Mouse (Mus musculus) liver, embryonic 14.5 days (tissue): Measurements from ENCODE around the gene Rassf5. TPM values are rescaled to one million over a fixed set of nuclear protein-coding genes. Genes with fewer than 3 reads are reported as not detected.
A peak's percentile ranks its signal among the peaks of the same experiment; 100 is the strongest.

Source experiments
- ATAC-seq: fragments of 200-750 bp; cut with Nextera tagmentation; 2 replicates; pipeline ENCODE4 v1.8.0; 2017; ENCODE audit warnings: moderate number of reproducible peaks, mild to moderate bottlenecking, moderate library complexity; ENCODE audit not compliant: insufficient read depth
- DNase-seq, 3 experiments: peaks; one replicate each; pipeline ENCODE4 v3.0.0-alpha.2; 2012 to 2013; ENCODE audit warnings: low read depth in 3 of 3, low spot score in 3 of 3
- H3K27ac ChIP-seq: fragments of 300-500 bp; sonication (generic); 2 replicates; pipeline ENCODE4 v1.5.1; 2014; ENCODE audit warnings: moderate library complexity, mild to moderate bottlenecking, control low read depth, inconsistent platforms
- H3K27me3 ChIP-seq: fragments of 300-500 bp; sonication (generic); 2 replicates; pipeline ENCODE4 v1.6.1; 2014; ENCODE audit warnings: mild to moderate bottlenecking, low read length, moderate library complexity; ENCODE audit not compliant: control insufficient read depth, insufficient read depth
- H3K36me3 ChIP-seq: fragments of 300-500 bp; sonication (generic); replicated peaks from 2 replicates; pipeline ENCODE4 v1.6.1; 2014; ENCODE audit warnings: low read depth; ENCODE audit not compliant: control insufficient read depth, insufficient read depth
- H3K4me1 ChIP-seq, 2 experiments: fragments of 200-500 bp in 1 of 2; fragments of 300-500 bp in 1 of 2; sonication (generic) in 1 of 2; replicated peaks; 2 replicates each; pipeline ENCODE4 v1.6.1; 2012 to 2014; ENCODE audit warnings: antibody characterized with exemption in 1 of 2, inconsistent platforms in 1 of 2, low read length in 1 of 2; ENCODE audit not compliant: control insufficient read depth in 2 of 2, insufficient read depth in 2 of 2
- H3K4me2 ChIP-seq: fragments of 300-500 bp; sonication (generic); 2 replicates; pipeline ENCODE4 v1.6.1; 2014; ENCODE audit warnings: low read depth, mild to moderate bottlenecking, control low read depth, moderate library complexity
- H3K4me3 ChIP-seq, 2 experiments: fragments of 200-500 bp in 1 of 2; fragments of 300-500 bp in 1 of 2; sonication (generic) in 1 of 2; 2 replicates each; pipeline ENCODE4 v1.5.1; 2012 to 2014; ENCODE audit warnings: low read depth in 2 of 2, low read length in 2 of 2, mild to moderate bottlenecking in 2 of 2, control low read depth in 1 of 2, inconsistent platforms in 1 of 2, moderate library complexity in 1 of 2; ENCODE audit not compliant: insufficient read depth in 1 of 2
- H3K9ac ChIP-seq: fragments of 300-500 bp; sonication (generic); replicated peaks from 2 replicates; pipeline ENCODE4 v1.6.1; 2014; ENCODE audit warnings: mild to moderate bottlenecking, control low read depth, moderate library complexity
- H3K9me3 ChIP-seq: fragments of 300-500 bp; sonication (generic); 2 replicates; pipeline ENCODE4 v1.6.1; 2016; ENCODE audit warnings: low read length, mixed read lengths; ENCODE audit not compliant: control insufficient read depth
- CTCF ChIP-seq: IDR thresholded peaks from 2 replicates; pipeline ENCODE4 v1.5.1; 2016; ENCODE audit warnings: antibody characterized with exemption, low read depth, control low read depth
- EP300 ChIP-seq: IDR thresholded peaks from 2 replicates; pipeline ENCODE4 v1.6.1; 2016; ENCODE audit warnings: antibody characterized with exemption, low read depth
- WGBS: fragments of 180-500 bp; shearing (Covaris S2); extraction: QIAGEN DNeasy Blood & Tissue Kit; methylation state at CpG from one replicate; pipeline ENCODE4 v1.1.7; 2014; ENCODE audit not compliant: insufficient replicate concordance; 5-methylcytosine and 5-hydroxymethylcytosine counted together
- polyA plus RNA-seq, 2 experiments: library from polyadenylated mRNA; depleted of rRNA in 1 of 2; stranded (reverse) in 1 of 2; unstranded in 1 of 2; fragments of >200 nt; fragmentation: Nextera tagmentation in 1 of 2; extraction: Ambion mirVana in 1 of 2; gene quantifications; 2 replicates each; pipeline versions ENCODE4 v1.2.1 to v1.2.3; 2012 to 2014

The Rassf5 gene
- polyA plus RNA-seq, 2 experiments = 2.1 to 3.6 TPM

GRCm38 (mm10) chr1:131233527-131233926, 11.5 kb downstream of the Rassf5 start:
- H3K9ac ChIP-seq = no peak overlapping the region
- WGBS = 49% methylated on average over 12 of the region's 12 CpGs
- DNase-seq (no peak), ATAC-seq (no peak)
- no peak overlapping the region for H3K4me2 ChIP-seq
- H3K27me3 ChIP-seq = no peaks in the 10 kb centered on the region
- H3K27ac ChIP-seq = no peak overlapping the region
- H3K36me3 ChIP-seq = no peaks in the 10 kb centered on the region
- peaks cover 0 to 3% of the 10 kb centered on the region in 2 experiments; a peak in 1 of 4 replicates for H3K4me1 ChIP-seq
- H3K9me3 ChIP-seq = no peaks in the 10 kb centered on the region
- TF ChIP-seq CTCF (no peak), EP300 (no peak)
- no peak overlapping the region for H3K4me3 ChIP-seq

- no peaks in the 10 kb centered on the region for H3K4me1 ChIP-seq
- H3K9me3 ChIP-seq = no peaks in the 10 kb centered on the region
- H3K27me3 ChIP-seq = no peaks in the 10 kb centered on the region
- no peak overlapping the region for H3K4me2 ChIP-seq
- H3K9ac ChIP-seq = no peak overlapping the region
- H3K27ac ChIP-seq = no peak overlapping the region
- no peak overlapping the region for H3K4me3 ChIP-seq
- H3K36me3 ChIP-seq = no peaks in the 10 kb centered on the region
- WGBS = 47% methylated on average over 5 of the region's 5 CpGs
- TF ChIP-seq CTCF (no peak), EP300 (no peak)
- no peak for ATAC-seq
- no peak for DNase-seq
Observed at GRCm38 (mm10) chr1:131228659-131229058, 16.4 kb downstream of the Rassf5 start.

GRCm38 (mm10) chr1:131228225-131228624, 16.8 kb downstream of the Rassf5 start:
- no peak overlapping the region for H3K27ac ChIP-seq
- WGBS = 41% methylated on average over 7 of the region's 7 CpGs
- no peak for DNase-seq
- H3K4me3 ChIP-seq = no peak overlapping the region
- no peaks in the 10 kb centered on the region for H3K36me3 ChIP-seq
- no peaks in the 10 kb centered on the region for H3K4me1 ChIP-seq
- ATAC-seq = no peak
- no peaks in the 10 kb centered on the region for H3K9me3 ChIP-seq
- H3K9ac ChIP-seq = no peak overlapping the region
- TF ChIP-seq CTCF (peak; percentile 42), EP300 (no peak)
- H3K4me2 ChIP-seq = no peak overlapping the region
- no peaks in the 10 kb centered on the region for H3K27me3 ChIP-seq

GRCm38 (mm10) chr1:131224848-131225471, 20.1 kb downstream of the Rassf5 start:
- Histone ChIP-seq H3K9me3 (no peaks in the 10 kb centered on the region), H3K4me2 (no peak overlapping the region), H3K9ac (no peak overlapping the region), H3K4me3 (no peak overlapping the region), H3K36me3 (no peaks in the 10 kb centered on the region), H3K27me3 (no peaks in the 10 kb centered on the region), H3K27ac (no peak overlapping the region), H3K4me1 (no peaks in the 10 kb centered on the region)
- ATAC-seq (no peak), DNase-seq (no peak)
- TF ChIP-seq CTCF (no peak), EP300 (no peak)
- 68% methylated on average over 12 of the region's 12 CpGs for WGBS

GRCm38 (mm10) chr1:131223345-131223744, 21.7 kb downstream of the Rassf5 start:
- ATAC-seq (no peak), DNase-seq (no peak)
- TF ChIP-seq EP300 (no peak), CTCF (no peak)
- H3K4me1 ChIP-seq = no peaks in the 10 kb centered on the region
- WGBS = 56% methylated on average over 2 of the region's 2 CpGs
- no peaks in the 10 kb centered on the region for H3K27me3 ChIP-seq
- H3K9me3 ChIP-seq = no peaks in the 10 kb centered on the region
- no peak overlapping the region for H3K4me3 ChIP-seq
- H3K27ac ChIP-seq = no peak overlapping the region
- no peaks in the 10 kb centered on the region for H3K36me3 ChIP-seq
- no peak overlapping the region for H3K9ac ChIP-seq
- no peak overlapping the region for H3K4me2 ChIP-seq
